Mouse (Mus musculus): Measurements from ENCODE around the gene Prl7b1. TPM values are rescaled to one million over a fixed set of nuclear protein-coding genes. Genes with fewer than 3 reads are reported as not detected.

Gene Prl7b1
- total RNA-seq (2021): not detected

GRCm38 (mm10) chr13:27610482-27610881 is at the start of gene Prl7b1:
TSS of gene Prl7b1 (minus strand) at chr13:27610582.
- DNase-seq: no peak

- no peak for DNase-seq
Measured at GRCm38 (mm10) chr13:27642393-27642792, 32.0 kb upstream of the Prl7b1 start, which contains the start of gene Prl7a1. TSS of gene Prl7a1 (minus strand) at chr13:27642493.

DNA sequence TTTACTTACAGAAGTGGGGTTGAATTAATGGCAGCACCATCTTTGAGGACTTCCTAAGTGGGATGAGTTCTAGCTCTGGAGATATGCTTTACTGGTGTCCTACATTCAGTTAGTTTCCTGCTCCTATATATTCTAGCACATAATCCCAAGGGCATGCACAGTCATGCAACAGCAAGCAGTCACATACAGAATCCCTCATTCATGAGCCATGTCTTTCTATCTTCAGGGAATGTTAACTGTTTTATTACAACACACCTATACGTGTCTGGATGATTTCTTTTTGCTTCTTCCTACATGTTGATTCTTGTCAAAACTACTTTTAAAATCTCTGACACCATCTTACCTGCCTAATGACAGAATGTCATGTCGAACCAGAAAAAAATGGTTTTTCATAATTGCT is 28.3 kb downstream of the Prl7b1 start, which contains the start of gene Prl8a1:
Gene Prl8a1 (minus strand): TSS at position 101 of the 400 bp plus-strand sequence.
- no peak for DNase-seq

DNA sequence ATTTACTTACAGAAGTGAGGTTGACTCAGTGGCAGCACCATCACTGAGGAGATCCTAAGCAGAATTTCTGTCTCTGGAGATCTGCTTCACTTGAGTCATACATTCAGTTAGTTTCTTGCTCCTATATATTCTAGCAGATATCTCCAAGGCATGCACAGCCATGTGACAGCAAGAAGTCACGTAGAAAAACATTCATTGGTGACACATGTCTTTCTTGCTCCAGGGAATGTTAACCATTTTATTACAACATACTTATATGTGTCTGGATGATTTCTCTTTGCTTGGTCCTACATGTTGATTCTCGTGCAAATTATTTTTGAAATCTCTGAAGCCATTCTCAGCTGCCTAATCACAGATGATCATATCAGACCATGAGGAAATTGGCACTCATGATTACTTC is 45.9 kb downstream of the Prl7b1 start, which contains the start of gene Prl8a9:
Gene Prl8a9 (minus strand): TSS at position 101 of the 400 bp plus-strand sequence.
- DNase-seq: no peak

DNA sequence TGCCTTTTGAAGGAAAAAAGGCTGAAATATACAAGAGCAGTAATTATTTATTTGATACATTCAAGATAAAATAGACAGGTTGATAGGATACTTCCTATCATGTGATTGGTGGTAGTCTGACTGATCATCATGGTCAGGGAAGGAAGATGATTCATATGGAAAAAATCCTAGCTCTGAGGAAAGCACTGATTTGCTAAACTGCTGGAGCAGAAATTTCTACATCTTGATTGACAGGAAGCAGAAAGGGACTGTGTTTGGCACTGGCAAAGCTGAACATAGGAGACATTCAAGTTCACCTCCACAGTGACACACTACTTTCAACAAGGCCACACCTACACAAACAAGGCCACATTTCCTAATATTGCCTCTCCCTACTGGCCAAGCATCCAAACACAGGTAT is 57.0 kb downstream of the Prl7b1 start:
- no peak for DNase-seq

Other genes starting within 250 kb of the Prl7b1 start
- gene Prl2b1, start 219.7 kb downstream of the Prl7b1 start, total RNA-seq (2021): not detected
- gene Prl8a6, start 171.9 kb downstream of the Prl7b1 start, total RNA-seq (2021): not detected
- gene Prl8a8, start 97.4 kb downstream of the Prl7b1 start, total RNA-seq (2021): not detected
- not detected for gene Prl8a9, start 46.0 kb downstream of the Prl7b1 start, total RNA-seq (2021)
- not detected for gene Prl8a1, start 28.4 kb downstream of the Prl7b1 start, total RNA-seq (2021)
- gene Prl7a1, start 31.9 kb upstream of the Prl7b1 start, total RNA-seq (2021): not detected
- not detected for gene Prl7a2, start 57.5 kb upstream of the Prl7b1 start, total RNA-seq (2021)
- not detected for gene Prl7d1, start 106.2 kb upstream of the Prl7b1 start, total RNA-seq (2021)
- not detected for gene Prl7c1, start 170.2 kb upstream of the Prl7b1 start, total RNA-seq (2021)
- gene Prl2a1, start 191.1 kb upstream of the Prl7b1 start, total RNA-seq (2021): not detected
- gene Prl2c1, start 238.8 kb upstream of the Prl7b1 start, total RNA-seq (2021): not detected

Data from heart, postnatal 4 days (tissue).